Mouse (Mus musculus) frontal cortex, postnatal 10 days (tissue): ENCODE data around the gene Tacc2.
A peak's percentile ranks its signal among the peaks of the same experiment; 100 is the strongest.
"Not testable (repeated sequence)": the region's sequence is repeated elsewhere in the genome, so short reads cannot be mapped to it uniquely, and the experiment has no call there.

Source experiments
- DNase-seq, 2 experiments: peaks; one replicate each; pipeline ENCODE4 v3.0.0; 2022; ENCODE audit warnings: low spot score in 2 of 2, mixed read lengths in 1 of 2

Tacc2 gene

DNA sequence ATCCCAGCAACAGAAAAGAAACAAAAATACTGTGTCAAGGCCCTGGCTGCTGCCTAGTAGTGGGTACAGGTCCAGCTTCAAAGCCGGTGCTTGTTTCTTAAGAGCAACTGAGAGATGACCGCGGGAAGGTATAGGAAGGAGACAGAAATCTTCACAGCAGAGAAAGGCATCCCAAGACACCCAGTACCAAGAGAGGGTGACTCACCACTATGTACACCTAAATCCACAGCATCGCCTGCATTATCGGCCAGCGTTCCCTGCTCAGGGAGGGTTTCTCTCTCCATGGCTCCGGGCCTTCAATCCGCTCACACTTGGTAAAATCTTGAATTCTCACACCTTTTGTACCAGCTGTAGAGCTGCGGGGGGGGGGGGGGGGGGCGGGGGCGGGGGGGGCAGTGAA is 4.4 kb upstream of the Tacc2 start, which contains the start of gene Nsmce4a:
Nsmce4a (minus strand) TSS at position 298 of the 400 bp plus-strand sequence.
- DNase-seq = no peak

DNA sequence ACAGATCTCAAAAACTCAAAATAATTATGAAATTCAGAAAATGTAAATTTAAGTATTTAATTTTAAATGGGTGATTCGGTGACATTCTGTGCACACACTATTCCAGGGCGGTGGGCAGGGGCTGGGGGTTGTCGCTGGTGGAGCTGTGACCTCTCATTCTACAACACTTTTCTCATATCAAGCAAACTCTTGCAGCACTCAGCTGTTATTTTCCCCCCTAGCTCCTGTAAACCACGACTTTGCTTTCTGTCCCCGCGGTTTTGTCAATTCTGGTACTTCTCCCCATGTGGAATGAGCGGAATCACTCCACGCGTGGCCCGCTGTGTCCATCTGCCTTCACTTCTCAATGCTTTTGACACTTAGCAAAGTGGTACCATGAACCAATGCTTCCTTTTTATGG is 3.5 kb upstream of the Tacc2 start:
- DNase-seq = no peak

DNA sequence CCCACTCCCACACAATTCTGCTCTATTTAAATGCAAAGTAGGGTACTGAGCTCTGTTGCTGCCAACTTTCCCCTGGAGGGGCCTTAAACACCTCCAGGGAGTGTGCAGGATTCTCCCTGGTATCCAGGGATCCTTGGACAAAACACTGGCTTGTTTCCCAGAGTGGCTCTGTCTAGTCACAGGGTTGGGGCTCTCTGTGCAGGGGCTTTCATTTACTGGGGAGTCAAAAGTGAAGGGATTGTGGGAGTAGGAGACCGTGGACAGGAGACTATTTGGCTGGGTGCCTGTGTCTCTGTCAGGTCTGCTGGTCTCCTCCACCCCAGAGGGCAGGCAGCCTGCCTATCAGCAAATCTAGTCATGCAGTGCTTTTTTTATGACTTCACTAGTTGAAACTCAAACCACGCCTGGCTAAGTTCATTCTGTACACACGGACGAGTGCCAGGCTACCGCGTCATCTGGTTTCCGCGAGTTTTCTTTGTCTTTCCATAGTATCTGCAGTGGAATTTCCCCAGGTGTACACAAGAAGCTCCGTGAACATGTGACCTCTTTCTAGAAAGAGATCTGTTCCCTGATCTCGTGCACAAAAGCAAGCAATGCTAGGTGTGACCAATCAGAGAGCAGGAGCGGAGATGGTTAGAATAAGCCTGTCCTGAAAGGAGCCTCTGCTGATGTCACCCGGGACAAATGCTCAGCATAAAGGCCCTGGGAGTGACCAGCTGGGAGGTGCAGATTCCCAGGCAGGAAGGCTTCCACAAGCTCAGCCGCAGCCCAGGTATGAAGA is 2.8 kb upstream of the Tacc2 start:
- no peak for DNase-seq

DNA sequence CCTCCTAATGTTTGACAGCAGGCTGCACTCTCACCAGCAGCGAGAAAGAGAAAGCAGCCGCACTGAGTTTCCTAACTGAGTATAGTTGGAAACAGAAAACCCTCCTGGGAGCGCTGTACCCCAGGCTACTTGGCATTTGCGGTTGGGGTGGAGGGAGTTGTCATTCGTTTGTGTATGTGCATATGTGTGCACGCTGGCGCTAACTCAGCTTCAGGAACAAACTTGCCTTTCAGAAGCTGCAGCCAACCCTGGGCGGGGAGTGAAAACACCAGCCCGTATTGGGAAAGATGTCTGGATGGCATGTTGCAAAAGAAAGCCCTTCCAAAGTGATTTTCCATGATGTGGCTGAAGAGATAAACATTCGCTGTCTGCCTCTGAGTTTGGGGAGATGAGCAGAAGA is 257 bp upstream of the Tacc2 start:
- DNase-seq = no peak

DNA sequence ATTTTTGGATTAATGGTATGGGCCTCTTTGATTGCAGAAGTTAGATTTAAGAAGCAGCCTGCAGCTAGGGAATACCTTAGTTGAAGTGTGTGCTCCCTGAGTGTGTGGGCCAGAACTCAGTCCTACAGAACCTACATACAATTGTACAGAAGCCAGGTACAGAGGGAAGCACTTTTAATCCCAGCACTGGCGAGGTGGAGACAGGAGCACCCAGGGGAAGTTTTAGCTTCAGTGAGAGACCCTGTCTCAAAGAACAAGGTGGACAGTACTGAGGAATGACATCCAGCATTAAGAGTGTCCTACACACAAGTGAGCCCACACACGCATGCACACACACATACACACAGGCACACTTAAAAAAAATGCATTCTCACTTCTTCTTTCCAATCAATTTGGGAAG is 828 bp downstream of the Tacc2 start:
- DNase-seq = no peak

DNA sequence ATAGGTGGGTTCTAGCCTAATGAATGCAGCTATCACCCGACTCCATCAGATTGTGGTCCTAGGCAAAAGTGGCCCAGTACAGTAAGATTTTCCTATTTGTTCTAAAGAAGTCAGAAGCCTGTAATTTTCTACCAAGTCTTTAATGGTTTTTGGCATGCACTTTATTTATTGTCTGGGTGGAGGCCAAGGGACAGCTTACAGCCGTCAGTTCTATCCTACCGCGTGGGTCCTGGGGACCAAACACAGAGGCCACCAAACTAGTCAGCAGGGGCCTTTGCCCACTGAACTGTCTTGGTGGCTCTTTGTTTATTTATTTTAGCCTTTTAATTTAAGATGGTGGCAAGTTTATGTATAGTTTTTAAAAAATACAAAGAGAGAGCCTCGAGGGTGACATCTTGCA is 1.4 kb downstream of the Tacc2 start:
- DNase-seq = no peak

DNA sequence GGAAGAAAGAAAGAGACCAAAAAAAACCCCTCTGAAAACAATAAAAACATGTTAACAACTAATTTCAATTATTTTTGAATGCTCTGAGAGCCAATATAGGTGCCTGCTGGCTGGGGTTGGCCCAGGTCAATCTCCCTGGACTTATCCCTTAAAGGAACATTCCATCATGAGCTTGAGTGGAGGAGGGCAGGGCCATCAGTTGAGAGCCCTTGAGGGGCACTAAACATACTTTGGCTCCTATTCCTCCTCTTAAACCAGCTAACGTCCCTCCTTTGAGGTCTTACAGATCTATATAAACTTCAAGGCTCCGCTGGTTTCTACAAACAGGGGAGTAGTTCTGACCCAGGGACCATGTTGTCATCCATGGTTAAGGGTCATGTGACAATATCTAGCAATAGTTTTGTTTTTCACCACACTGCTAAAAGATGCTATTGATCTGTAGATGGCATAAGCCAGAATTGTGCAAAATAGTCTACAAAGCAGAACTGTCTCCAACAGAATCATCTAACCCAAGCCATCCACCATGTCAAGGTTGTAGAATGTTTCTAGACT is 9.4 kb downstream of the Tacc2 start:
- no peak for DNase-seq

DNA sequence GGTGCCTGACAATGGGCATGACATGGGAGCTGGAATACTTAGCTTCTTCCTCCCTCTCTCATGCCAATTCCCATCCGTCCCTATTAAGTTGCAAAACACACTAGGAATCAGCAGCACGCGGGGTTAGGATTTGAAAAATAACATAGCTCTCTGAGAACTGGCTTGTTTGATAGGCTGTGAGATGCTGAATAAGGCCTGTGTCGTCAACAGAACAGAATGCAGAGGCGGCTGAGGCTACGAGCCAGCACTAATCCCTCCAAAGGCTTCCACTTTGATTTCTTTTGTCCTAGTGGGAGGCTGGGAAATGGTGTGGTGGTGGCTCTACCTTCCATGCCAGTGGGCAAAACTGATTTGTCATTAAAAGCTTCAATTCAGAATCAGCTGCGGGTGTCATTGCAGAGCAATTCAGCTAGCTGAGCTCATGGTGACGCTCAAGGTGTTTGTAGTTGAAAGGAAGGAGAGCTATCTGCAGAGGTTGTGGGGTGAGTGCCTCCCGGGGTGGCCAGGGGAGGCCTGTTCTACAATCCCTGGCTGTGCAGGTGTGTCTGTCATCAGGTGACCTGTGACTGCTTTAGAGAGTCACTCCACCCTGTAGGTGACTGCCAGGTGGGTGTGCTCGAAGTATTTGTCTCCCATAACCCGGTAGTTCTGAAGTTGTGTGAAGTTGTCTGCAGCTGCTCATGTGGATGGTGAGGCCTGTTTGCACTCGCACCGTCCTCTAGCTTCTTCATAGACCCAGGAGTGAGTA is 13.0 kb downstream of the Tacc2 start:
- DNase-seq = no peak

DNA sequence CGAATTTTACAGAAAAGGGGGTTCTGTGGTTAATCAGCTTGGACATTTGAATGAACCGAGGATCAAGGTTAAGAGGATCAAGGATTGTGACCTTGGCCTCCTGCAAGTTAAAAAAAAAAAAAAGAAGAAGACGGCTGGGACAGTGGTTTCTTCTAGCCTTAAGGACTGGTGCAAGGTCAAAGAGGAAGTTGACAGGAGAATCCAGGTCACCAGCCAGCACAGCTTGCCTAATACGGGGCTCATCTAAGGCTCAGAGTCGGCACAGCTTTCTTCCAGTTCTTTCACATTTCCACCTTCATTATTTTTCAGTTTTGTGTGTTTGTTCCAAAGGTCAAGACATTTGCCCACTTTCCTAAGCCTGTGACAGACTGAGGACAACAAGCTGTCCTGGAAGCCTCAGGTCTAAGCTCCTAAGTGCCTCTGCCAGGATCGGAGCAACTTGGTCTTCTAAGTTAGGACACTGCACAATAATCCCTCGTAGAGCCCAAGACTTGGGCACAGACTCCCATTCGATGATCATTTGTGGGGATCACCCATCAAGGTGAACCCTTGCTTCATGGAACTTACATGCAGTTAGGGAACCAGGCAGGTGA is 13.7 kb downstream of the Tacc2 start:
- no peak for DNase-seq

DNA sequence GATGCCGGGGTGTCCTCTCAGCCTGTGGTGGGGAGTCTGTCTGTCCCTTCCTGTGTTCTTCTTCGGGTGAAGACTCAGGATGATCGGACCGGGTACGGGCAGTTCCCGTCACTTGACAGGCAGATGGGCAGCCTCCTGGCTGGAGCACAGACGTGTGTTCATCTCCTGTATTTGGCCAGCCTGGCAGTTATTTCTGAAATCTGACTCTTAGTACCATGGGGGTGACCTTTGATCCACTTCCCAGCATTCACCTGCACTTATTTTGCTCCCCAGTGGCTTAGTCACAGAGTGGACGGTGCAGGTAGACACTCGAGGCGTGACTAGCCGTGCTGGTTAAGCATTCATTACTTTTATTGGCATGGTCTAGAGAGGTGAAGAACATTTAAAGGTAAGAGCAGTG is 15.7 kb downstream of the Tacc2 start:
- not testable (repeated sequence) for DNase-seq

DNA sequence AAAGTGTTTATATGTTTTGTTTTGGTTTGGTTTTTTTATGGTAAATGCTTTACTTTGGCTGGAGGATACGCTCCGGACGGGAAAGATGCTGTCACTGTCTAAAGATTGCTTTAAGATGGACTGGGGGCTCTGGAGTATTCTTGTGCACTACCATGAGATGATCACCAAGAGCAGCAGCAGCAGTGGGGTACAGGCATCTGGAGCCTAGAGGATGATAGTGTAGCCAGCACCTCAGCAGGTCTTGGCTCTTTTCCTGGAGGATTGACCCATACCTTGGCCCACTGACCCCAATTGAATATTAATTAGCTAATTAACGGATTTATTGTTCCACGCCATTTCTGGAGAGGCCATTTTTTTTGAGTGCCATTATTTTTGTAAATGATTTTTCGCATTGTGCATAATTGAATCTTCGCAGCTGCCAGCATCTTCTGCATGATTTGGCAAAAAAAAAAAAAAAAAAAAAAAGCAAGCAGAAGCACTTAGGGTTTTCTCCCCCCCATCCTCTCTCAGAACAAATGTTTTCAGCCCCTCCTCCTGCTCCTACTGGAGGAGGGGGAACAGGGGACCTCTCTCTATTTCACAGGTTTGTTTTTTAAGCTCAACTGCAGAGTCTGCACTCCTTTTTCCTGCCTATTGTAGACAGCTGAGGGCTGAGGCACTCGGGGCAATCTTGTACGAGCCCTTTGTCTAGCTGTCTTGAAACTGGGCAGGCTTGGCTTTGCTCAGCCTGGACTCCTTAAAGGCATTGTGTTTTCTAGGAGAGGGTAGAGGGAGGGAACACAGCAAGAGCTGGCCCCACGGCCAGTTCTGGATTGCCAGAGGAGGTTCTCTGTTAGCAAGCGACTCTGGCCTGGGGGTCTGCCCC is 16.4 kb downstream of the Tacc2 start:
- not testable (repeated sequence) for DNase-seq

DNA sequence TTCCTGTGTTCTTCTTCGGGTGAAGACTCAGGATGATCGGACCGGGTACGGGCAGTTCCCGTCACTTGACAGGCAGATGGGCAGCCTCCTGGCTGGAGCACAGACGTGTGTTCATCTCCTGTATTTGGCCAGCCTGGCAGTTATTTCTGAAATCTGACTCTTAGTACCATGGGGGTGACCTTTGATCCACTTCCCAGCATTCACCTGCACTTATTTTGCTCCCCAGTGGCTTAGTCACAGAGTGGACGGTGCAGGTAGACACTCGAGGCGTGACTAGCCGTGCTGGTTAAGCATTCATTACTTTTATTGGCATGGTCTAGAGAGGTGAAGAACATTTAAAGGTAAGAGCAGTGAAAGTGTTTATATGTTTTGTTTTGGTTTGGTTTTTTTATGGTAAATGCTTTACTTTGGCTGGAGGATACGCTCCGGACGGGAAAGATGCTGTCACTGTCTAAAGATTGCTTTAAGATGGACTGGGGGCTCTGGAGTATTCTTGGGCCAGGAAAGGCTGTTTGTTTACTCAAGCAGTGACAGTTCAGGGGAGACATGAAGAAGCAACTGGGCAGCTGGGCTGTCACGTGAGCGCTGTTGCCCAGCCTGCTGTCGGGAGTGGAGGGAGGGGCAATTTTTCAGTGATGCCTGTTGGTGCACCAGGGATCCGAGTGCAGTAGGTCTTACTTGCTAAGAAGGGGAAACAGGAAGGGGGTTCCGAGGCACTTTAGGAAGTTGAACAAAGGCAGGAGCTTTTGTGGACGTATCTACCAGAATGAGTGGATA is 19.0 kb downstream of the Tacc2 start:
- not testable (repeated sequence) for DNase-seq

DNA sequence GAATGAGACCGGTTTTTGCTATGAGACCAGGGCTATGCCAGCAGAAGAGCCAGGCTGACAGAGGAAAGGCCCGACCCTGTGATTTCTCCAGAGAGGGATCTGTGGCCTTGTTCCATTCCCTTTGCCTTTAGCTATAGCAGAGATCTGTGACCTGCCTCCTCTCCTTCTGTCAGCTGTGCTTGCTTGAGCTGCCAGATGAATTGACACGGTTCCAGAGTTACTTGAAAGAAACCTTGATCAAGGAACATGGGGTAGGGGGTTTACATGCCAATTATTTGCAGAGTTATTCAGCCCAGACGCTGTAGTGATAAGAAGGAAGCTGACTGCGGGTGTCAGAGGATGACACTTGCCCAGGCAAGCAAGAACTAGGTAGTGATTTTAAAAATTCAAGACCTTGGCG is 20.3 kb downstream of the Tacc2 start:
- DNase-seq = no peak

DNA sequence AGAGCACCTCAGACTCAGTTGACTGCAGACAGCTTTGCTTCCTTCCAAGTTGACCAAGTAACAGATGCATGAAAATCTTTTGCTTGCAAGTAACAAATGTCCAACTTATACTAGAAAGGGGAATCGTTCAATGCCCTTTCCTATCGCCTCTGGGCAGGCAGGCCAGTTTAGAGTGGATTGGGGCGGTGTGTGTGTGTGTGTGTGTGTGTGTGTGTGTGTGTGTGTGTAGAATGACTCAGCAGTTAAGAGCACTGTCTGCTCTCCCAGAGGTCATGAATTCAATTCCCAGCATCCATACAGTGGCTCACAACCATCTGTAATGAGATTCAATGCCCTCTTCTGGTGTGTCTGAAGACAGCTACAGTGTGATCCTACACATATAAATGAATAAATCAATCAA is 22.8 kb downstream of the Tacc2 start:
- DNase-seq = no peak

DNA sequence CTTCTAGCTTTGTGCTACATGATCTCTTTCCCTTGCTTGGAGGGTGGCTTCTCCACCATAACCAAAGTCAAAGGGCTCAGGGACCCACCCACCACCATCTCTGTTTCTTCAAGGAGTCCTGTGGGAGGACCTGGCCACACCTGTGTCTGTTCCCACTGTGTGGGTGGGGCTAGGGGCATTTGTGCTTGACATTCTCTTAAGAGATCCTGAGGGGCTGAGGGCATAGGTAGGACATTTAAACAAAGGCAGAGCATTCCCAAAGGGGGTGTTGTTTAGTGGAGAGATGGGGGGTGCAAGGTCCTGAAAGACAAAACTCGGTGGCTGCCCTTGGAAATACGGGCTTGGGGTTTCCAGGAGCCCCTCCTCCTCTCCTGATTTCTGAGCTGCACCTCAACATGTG is 23.3 kb downstream of the Tacc2 start:
- no peak for DNase-seq

DNA sequence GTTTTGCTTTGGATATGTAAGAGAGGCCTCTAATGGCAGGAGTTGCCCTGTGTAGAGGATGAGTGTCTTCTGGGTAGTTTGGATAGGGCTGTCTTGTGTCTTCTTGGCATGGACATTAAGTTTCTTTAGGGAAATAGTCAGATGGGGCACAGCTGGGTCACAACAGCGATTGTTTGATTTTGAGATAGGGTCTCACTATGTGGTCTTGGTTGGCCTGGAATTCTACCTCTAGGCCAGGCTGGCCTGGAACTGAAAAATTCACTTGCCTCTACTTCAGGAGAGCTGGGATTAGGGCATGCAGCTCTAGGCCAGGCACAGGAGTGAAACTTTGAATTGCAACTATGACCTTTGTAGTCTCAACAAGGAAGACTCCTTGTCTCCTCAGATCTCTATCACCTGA is 25.6 kb downstream of the Tacc2 start:
- DNase-seq = no peak

DNA sequence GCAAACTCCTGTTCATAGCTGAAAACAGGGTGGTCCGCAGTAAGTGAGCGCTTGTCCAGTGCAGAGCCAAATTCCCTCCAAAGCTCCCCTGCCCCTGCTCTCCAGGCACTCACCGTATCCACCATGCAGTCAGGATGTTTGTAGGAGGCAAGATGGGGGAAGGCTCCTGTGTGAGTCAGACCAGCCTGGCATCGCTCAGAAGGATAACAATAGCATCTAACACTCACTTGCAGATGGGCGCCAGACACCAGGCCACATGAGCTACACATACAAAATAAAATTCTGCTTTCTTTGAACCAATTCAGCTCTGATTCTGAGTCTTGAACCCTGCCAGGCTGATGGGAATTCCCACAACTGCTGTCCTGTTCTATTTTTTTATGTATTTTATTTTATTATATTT is 26.3 kb downstream of the Tacc2 start:
- DNase-seq = peak in 1 of 2 experiments; percentile 21

DNA sequence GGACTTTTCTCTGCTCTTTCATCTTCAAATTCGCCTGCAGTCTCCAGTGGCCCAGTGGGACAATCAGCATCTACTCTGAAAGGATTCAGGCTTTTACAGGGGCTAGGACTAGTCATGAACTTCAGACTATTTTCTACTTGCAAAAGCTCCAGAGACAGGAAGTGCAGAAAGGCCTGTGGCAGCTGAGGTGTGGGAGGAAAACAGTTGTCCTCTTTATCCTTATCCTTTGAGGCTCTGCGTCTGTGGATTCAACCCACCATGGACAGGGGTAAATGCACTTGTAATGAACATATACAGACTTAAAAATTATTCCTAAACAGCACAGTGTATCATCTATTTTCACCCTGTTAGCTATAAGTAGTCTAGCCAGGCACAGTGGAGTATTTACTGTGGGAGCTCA is 27.2 kb downstream of the Tacc2 start:
- no peak for DNase-seq

DNA sequence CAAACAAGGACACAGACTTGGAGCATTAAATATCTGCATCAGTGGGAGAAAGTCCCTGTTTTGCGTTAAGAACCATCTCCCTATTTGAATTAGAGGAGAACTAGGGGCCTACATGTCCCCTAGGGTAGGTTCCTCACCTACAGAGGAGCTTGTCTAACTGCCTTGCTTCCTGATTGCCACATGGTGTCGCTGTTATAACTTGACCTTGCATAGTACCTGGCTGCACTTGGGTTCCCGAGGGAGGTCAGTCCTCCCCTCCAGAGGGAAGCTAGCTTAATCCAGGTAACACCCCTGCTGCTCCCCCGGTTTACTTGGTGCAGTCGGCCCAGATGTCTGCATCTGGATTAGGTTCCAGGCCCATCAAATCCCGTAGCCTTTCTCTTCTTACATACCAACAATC is 27.9 kb downstream of the Tacc2 start:
- DNase-seq = no peak

DNA sequence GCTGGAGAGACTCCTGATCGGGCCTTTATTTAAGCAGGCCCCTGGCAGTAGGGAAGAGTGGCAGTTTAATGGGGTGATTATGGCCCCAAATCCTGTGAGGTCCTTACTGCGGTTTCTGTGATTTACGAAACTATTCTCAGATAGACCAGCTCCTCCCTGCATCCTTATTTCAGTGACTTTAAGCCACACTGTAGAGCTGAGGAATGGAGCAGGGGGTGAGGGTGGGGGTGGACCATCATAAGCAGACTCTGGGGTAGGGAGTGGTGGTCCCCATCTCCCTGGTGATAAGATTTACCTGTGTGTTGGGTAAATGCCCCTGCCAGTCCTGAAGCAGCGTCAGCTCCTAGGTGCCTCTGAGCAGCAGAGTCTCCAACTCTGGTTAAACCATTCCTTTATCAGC is 29.7 kb downstream of the Tacc2 start:
- DNase-seq = no peak

DNA sequence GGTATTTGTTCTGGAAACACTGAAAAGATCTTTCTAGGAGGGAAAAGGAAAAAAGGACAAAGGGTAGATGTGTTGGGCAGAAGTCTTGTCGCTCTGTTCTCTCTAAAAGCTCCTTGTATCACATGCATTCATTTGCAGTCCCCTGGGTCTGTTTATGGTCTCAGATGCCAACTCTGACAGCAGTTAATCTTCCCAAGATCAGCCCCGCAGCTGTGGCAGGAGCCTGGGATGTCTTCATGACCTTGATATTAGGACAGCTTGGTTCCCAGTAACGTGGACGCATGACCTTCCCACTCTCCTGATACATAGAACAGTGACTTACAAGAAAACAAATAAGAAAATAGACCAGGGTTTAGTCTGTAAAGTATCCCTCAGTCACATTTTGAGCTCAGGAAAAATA is 36.7 kb downstream of the Tacc2 start:
- no peak for DNase-seq
